In the genomic region with DNA sequence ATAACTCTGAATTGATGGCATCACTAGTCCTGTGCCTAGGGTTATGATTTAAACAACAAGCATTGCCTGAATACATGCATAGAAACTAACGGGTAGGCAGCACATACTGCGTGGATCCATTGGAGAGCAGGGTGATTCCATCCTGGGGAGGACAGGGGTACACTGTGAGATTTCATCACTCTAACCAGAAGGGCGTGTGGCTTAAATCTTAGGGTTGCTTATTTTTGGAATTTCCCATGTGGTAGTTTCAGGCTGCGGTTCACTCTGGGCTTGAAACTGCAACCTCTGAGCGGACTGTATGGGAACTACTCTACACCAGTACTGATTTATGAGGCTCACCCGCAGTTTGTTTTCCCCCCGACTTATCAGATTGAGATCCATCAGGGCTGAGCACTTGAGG, we compare ENCODE assay signal across 19 mouse cellular contexts. TPM values are rescaled to one million over a fixed set of nuclear protein-coding genes. Genes with fewer than 3 reads are reported as not detected.
DNase-seq lines count a peak whose midpoint lies in the region; ATAC-seq lines count a peak whose summit lies in the region.
"Had no signal": no experiment of that assay in that cellular context is flagged by ENCODE, and none has a peak within 500 bp of the region (broad histone marks: within the 10 kb centered on the region; RNA-seq: fewer than 3 reads in every experiment).

No protein-coding gene starts in this region.

- peaks cover 18% of the 10 kb centered on the region for H3K27me3 ChIP-seq in midbrain, embryonic 11.5 days (ENCODE audit: control insufficient read depth, insufficient read depth, low read length)
- H3K27me3 ChIP-seq in midbrain, embryonic 13.5 days: peaks cover 48% of the 10 kb centered on the region

- no peak overlapping the region for H3K4me3 ChIP-seq in midbrain, embryonic 11.5 days (ENCODE audit: low read depth, low read length)
- no peak overlapping the region for H3K4me3 ChIP-seq in midbrain, embryonic 13.5 days (replicated peaks)
- H3K4me3 ChIP-seq: embryonic facial prominence, embryonic 12.5 days; gastrocnemius, adult 2 months; heart, embryonic 12.5 days; hindbrain, embryonic 15.5 days had no signal

- DNase-seq in gastrocnemius, postnatal 25 days: peak; percentile 0
- no peak for DNase-seq in gastrocnemius, postnatal 10 days
- DNase-seq in midbrain, embryonic 11.5 days (ENCODE audit: low spot score, missing footprints): peak; percentile 8
- no peak for DNase-seq in frontal cortex, postnatal 25 days (ENCODE audit: low spot score in 2 of 2)
- no peak for DNase-seq in urinary bladder, adult 18-20 months (ENCODE audit: low spot score in 2 of 2)
- DNase-seq: adrenal gland, adult 8-10 months; adrenal gland, postnatal 36 days; cerebellum, adult 2 months; cerebellum, postnatal 10 days; gastrocnemius, adult 2 months had no signal

- H3K9ac ChIP-seq in midbrain, embryonic 11.5 days (ENCODE audit: low read length): no peak overlapping the region
- H3K9ac ChIP-seq in midbrain, embryonic 13.5 days (replicated peaks): no peak overlapping the region
- H3K9ac ChIP-seq: embryonic facial prominence, embryonic 12.5 days; heart, embryonic 12.5 days; hindbrain, embryonic 15.5 days had no signal

- H3K4me1 ChIP-seq in midbrain, embryonic 11.5 days (ENCODE audit: control insufficient read depth, insufficient read depth, low read length): peaks cover 10% of the 10 kb centered on the region
- peaks cover 13% of the 10 kb centered on the region for H3K4me1 ChIP-seq in midbrain, embryonic 13.5 days (replicated peaks)

- no peaks in the 10 kb centered on the region for H3K36me3 ChIP-seq in midbrain, embryonic 11.5 days (ENCODE audit: control insufficient read depth, insufficient read depth, low read length)
- no peaks in the 10 kb centered on the region for H3K36me3 ChIP-seq in midbrain, embryonic 13.5 days
- H3K36me3 ChIP-seq: embryonic facial prominence, embryonic 12.5 days; G1E; heart, embryonic 12.5 days; hindbrain, embryonic 15.5 days had no signal

- H3K9me3 ChIP-seq in midbrain, embryonic 11.5 days (ENCODE audit: control insufficient read depth, low read length): no peaks in the 10 kb centered on the region
- H3K9me3 ChIP-seq in midbrain, embryonic 13.5 days: no peaks in the 10 kb centered on the region
- H3K9me3 ChIP-seq: embryonic facial prominence, embryonic 12.5 days; G1E; heart, embryonic 12.5 days; hindbrain, embryonic 15.5 days had no signal

- H3K27ac ChIP-seq in midbrain, embryonic 11.5 days (ENCODE audit: low read depth, low read length): no peak overlapping the region
- H3K27ac ChIP-seq in midbrain, embryonic 13.5 days: no peak overlapping the region
- H3K27ac ChIP-seq: embryonic facial prominence, embryonic 12.5 days; gastrocnemius, adult 2 months; hindbrain, embryonic 15.5 days had no signal

- ATAC-seq in midbrain, embryonic 11.5 days (ENCODE audit: low FRiP score): no peak
- no peak for ATAC-seq in midbrain, embryonic 13.5 days
- ATAC-seq in megakaryocyte, adult 5-6 weeks (ENCODE audit: poor library complexity, severe bottlenecking): peak; percentile 23
- ATAC-seq in monocyte, adult 5-6 weeks (replicated peaks; ENCODE audit: insufficient number of reproducible peaks, low FRiP score, low TSS enrichment, poor library complexity, severe bottlenecking): peak; percentile 55
- ATAC-seq: CD4-positive, CD25-positive, alpha-beta regulatory T cell, adult 4 months; forebrain, embryonic 16.5 days had no signal

- WGBS in midbrain, embryonic 11.5 days: 92% methylated on average over 7 of the region's 7 CpGs
- WGBS in midbrain, embryonic 13.5 days: 89% methylated on average over 7 of the region's 7 CpGs

- H3K4me2 ChIP-seq in midbrain, embryonic 11.5 days: no peak overlapping the region
- H3K4me2 ChIP-seq in midbrain, embryonic 13.5 days (replicated peaks): no peak overlapping the region
- H3K4me2 ChIP-seq: embryonic facial prominence, embryonic 12.5 days; heart, embryonic 12.5 days; hindbrain, embryonic 15.5 days had no signal

RNA-seq across cellular contexts. Expression of a gene that starts 3.0 kb away (rescaled TPM):
- under 1 TPM; 0.21 to 0.26 TPM for total RNA-seq in gastrocnemius, postnatal 25 days (2021)
- total RNA-seq in gastrocnemius, postnatal 10 days (2021): 1 to 10 TPM in 1 of 2 experiments, under 1 TPM in 1; 0.85 to 2.3 TPM
- polyA plus RNA-seq in midbrain, embryonic 11.5 days (2014; fragmentation: Nextera tagmentation; extraction: Ambion mirVana): 2.4 and 2.5 TPM in 2 replicates
- 1.3 TPM in 2 replicates for polyA plus RNA-seq in midbrain, embryonic 13.5 days (2015; fragmentation: Nextera tagmentation; extraction: Ambion mirVana)
- total RNA-seq in megakaryocyte, adult 5-6 weeks (2015): 207 and 212 TPM in 2 replicates
- total RNA-seq in megakaryocyte, adult 5-6 weeks (2017): 279 and 282 TPM in 2 replicates
- total RNA-seq in monocyte, adult 5-6 weeks (2017): 404 to 550 TPM (median 548 TPM) in 3 replicates
- polyA plus RNA-seq: G1E had no signal

RNA-seq across cellular contexts. Expression of a gene that starts 45.5 kb away (rescaled TPM):
- total RNA-seq in gastrocnemius, postnatal 25 days (2021): 1 to 10 TPM; 5.0 to 5.1 TPM
- 10 to 100 TPM in 1 of 2 experiments, 1 to 10 TPM in 1; 7.6 to 12.6 TPM for total RNA-seq in gastrocnemius, postnatal 10 days (2021)
- polyA plus RNA-seq in midbrain, embryonic 11.5 days (2014; fragmentation: Nextera tagmentation; extraction: Ambion mirVana): 1.2 and 2.1 TPM in 2 replicates
- 0.79 and 1.6 TPM in 2 replicates for polyA plus RNA-seq in midbrain, embryonic 13.5 days (2015; fragmentation: Nextera tagmentation; extraction: Ambion mirVana)
- total RNA-seq in megakaryocyte, adult 5-6 weeks (2015): 0.59 TPM in 1 of 2 replicates, not detected in the other
- total RNA-seq in megakaryocyte, adult 5-6 weeks (2017): 0.22 TPM in 1 of 2 replicates, not detected in the other
- not detected in 3 replicates for total RNA-seq in monocyte, adult 5-6 weeks (2017)
- polyA plus RNA-seq: CD4-positive, CD25-positive, alpha-beta regulatory T cell, adult 4 months; G1E had no signal

RNA-seq across cellular contexts. Expression of a gene that starts 49.8 kb away (rescaled TPM):
- total RNA-seq in gastrocnemius, postnatal 25 days (2021): 10 to 100 TPM; 33.7 to 34.9 TPM
- 10 to 100 TPM; 49.4 to 67.7 TPM for total RNA-seq in gastrocnemius, postnatal 10 days (2021)
- 80.9 and 85.9 TPM in 2 replicates for polyA plus RNA-seq in midbrain, embryonic 11.5 days (2014; fragmentation: Nextera tagmentation; extraction: Ambion mirVana)
- 78.6 and 80.0 TPM in 2 replicates for polyA plus RNA-seq in midbrain, embryonic 13.5 days (2015; fragmentation: Nextera tagmentation; extraction: Ambion mirVana)
- total RNA-seq in megakaryocyte, adult 5-6 weeks (2015): 50.1 and 56.9 TPM in 2 replicates
- total RNA-seq in megakaryocyte, adult 5-6 weeks (2017): 78.7 and 85.5 TPM in 2 replicates
- total RNA-seq in monocyte, adult 5-6 weeks (2017): 97.2 to 110 TPM (median 108 TPM) in 3 replicates

Comparison
In these comparisons a context has a peak if more than half of its experiments do, and no peak if none do; other contexts are left out.
1. DNase-seq: peak in gastrocnemius, postnatal 25 days (single experiment) and midbrain, embryonic 11.5 days (single experiment); none in gastrocnemius, postnatal 10 days (single experiment), frontal cortex, postnatal 25 days (0 of 2) and urinary bladder, adult 18-20 months (0 of 2).
2. ATAC-seq: peak in megakaryocyte, adult 5-6 weeks (single experiment) and monocyte, adult 5-6 weeks (single experiment); none in midbrain, embryonic 11.5 days (single experiment) and midbrain, embryonic 13.5 days (single experiment).
3. RNA of a gene that starts 3.0 kb away (total RNA-seq): 404 to 550 TPM in monocyte, adult 5-6 weeks and 207 to 282 TPM in megakaryocyte, adult 5-6 weeks; 0.85 to 2.3 TPM in gastrocnemius, postnatal 10 days and 0.21 to 0.26 TPM in gastrocnemius, postnatal 25 days; every median in the first group is over 10 times any median in the second.